Mouse (Mus musculus) embryonic facial prominence, embryonic 11.5 days (tissue): ENCODE results near the gene Slc47a2. TPM values are rescaled to one million over a fixed set of nuclear protein-coding genes. Genes with fewer than 3 reads are reported as not detected.

Experiments
- ATAC-seq: fragments of 200-750 bp; cut with Nextera tagmentation; replicated peaks from 2 replicates; pipeline ENCODE4 v1.8.0; 2017; ENCODE audit warnings: low read depth; ENCODE audit not compliant: insufficient number of reproducible peaks, low FRiP score, low TSS enrichment
- DNase-seq: peaks from one replicate; pipeline ENCODE4 v3.0.0-alpha.2; 2015; ENCODE audit warnings: low spot score
- H3K27ac ChIP-seq: fragments of 300-500 bp; sonication (generic); replicated peaks from 2 replicates; pipeline ENCODE4 v1.5.1; 2014; ENCODE audit warnings: mild to moderate bottlenecking, low read depth, low read length, control low read depth
- H3K27me3 ChIP-seq: fragments of 300-500 bp; sonication (generic); 2 replicates; pipeline ENCODE4 v1.6.1; 2014; ENCODE audit warnings: mild to moderate bottlenecking, low read length, moderate library complexity, mixed read lengths; ENCODE audit not compliant: control insufficient read depth, insufficient read depth
- H3K36me3 ChIP-seq: fragments of 300-500 bp; sonication (generic); replicated peaks from 2 replicates; pipeline ENCODE4 v1.6.1; 2014; ENCODE audit warnings: low read depth, mild to moderate bottlenecking, low read length, moderate library complexity, mixed read lengths; ENCODE audit not compliant: control insufficient read depth, insufficient read depth
- H3K4me1 ChIP-seq: fragments of 300-500 bp; sonication (generic); 2 replicates; pipeline ENCODE4 v1.6.1; 2014; ENCODE audit warnings: low read length, mixed read lengths; ENCODE audit not compliant: control insufficient read depth, insufficient read depth
- H3K4me2 ChIP-seq: fragments of 300-500 bp; sonication (generic); 2 replicates; pipeline ENCODE4 v1.6.1; 2014; ENCODE audit warnings: low read depth, mild to moderate bottlenecking, control low read depth, low read length, moderate library complexity
- H3K4me3 ChIP-seq: fragments of 300-500 bp; sonication (generic); 2 replicates; pipeline ENCODE4 v1.5.1; 2014; ENCODE audit warnings: low read depth, low read length, control low read depth
- H3K9ac ChIP-seq: fragments of 300-500 bp; sonication (generic); replicated peaks from 2 replicates; pipeline ENCODE4 v1.6.1; 2014; ENCODE audit warnings: mild to moderate bottlenecking, control low read depth, low read length
- H3K9me3 ChIP-seq: fragments of 300-500 bp; sonication (generic); replicated peaks from 2 replicates; pipeline ENCODE4 v1.6.1; 2016; ENCODE audit warnings: mild to moderate bottlenecking, low read length, inconsistent platforms, mixed read lengths; ENCODE audit not compliant: control insufficient read depth
- WGBS: fragments of 180-500 bp; shearing (Covaris S2); extraction: QIAGEN DNeasy Blood & Tissue Kit; methylation state at CpG from one replicate; pipeline ENCODE4 v1.1.7; 2014; 5-methylcytosine and 5-hydroxymethylcytosine counted together
- polyA plus RNA-seq: library from polyadenylated mRNA; unstranded; fragments of >200 nt; fragmentation: Nextera tagmentation; extraction: Ambion mirVana; gene quantifications from 2 replicates; pipeline ENCODE4 v1.2.1, GENCODE M21; 2014

Gene Slc47a2
- polyA plus RNA-seq, 1 experiment from 2014 or later: not detected

DNA sequence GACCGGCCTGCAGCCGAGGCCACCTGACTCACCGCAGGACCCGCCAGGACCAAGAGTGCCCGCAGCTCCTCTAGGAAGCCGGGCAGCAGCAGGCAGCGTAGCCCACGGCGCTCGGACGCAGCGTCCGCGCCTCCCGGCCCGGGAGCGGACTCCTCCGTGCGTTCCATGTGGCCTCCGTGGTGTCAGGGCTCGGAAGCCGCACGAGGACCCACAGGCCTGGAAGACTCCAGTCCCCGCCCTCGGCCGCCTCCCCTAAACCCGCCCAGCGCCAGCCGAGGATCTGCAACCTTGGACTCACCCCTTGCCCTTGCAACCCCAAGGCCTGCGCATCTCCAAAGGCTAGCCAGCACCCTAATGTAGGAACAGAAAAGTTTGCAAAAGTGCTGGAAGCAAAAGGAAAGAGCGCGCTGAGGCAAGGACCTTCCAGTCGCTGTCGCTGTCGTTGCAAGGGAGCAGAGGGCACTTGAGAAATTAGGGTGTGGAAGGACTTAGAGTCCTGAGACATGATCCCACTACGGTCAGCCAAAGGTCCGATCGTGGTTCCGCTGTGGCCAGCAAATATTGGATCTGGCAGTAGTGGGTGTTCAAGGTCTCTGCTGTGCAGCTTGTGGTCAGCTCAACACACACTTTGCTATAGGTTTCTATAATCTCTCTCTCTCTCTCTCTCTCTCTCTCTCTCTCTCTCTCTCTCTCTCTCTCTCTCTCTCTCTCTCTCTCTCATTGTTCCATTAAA lies 35.4 kb upstream of the Slc47a2 start, which contains the start of gene Slc47a1:
Gene Slc47a1, minus strand, starts transcription at position 465 of the 733 bp plus-strand sequence.
- H3K4me2 ChIP-seq: peak within 1 kb of the TSS; percentile 50
- H3K27ac ChIP-seq: no peak within 1 kb of the TSS
- H3K4me1 ChIP-seq: no peaks in the 10 kb centered on the region; the same call in 1 of the 2 replicates
- peaks cover 19% of the 10 kb centered on the region for H3K27me3 ChIP-seq
- no peaks in the 10 kb centered on the region for H3K9me3 ChIP-seq
- no peak within 1 kb of the TSS for H3K9ac ChIP-seq
- 19% methylated on average over 39 of the region's 39 CpGs for WGBS
- H3K36me3 ChIP-seq: no peaks in the 10 kb centered on the region
- H3K4me3 ChIP-seq: peak within 1 kb of the TSS; percentile 7; the same call in 1 of the 2 replicates
- ATAC-seq (no peak), DNase-seq (peak; percentile 35)

DNA sequence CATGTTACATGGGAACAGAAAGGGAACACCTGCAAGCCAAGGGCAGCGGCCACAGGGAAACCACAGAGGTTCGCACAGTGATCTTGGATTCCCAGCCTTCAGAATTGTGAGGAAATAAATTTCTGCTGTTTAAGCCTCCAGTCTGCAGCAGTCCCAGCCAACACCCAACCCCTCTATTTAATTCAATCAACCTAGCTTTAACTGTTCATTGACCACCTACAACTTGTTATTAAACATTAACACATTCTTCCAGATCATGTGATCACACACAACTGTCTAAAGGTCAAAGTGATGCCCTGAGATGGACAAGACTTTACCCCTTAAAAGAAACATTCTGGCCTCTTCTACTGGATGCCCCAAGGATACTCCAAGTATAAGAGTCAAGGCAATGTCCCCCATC lies 26.0 kb upstream of the Slc47a2 start:
- H3K9me3 ChIP-seq: no peaks in the 10 kb centered on the region
- DNase-seq: no peak
- 88% methylated on average over 2 of the region's 2 CpGs for WGBS

DNA sequence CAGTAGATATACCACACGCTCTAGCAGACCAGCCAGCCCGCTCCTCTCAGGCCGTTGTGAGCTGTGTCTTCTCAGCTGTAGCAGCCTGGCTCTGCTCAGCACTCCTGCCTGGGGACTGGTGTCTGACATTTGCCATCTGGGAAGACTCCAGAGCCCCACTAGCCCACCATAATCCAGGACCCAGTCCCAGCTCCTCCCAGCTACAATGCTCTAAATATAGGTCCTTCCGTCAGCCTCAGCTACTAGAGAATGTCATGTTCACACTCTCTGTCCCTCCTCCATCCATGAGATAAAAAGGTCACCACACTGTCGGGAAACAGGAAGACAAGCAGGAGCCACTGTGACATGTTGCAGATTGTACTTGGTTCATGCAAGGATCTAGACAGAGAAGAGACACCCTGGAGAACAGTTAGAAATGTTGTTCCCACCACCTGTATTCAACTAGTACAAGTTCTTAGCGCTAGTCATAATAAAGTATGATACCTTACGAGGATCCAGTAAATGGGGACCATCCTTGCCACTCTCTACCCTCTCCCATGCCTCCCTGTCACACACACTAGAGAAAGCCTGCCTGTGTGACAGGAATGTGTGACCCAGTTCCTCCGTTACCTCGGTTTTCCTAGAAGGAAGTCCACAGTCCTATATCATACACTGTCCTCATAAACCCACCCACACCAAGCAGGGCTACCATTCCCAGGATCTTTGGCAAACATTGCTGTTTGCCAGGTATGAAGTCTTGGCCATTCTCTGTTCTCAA lies 24.0 kb upstream of the Slc47a2 start:
- no peak overlapping the region for H3K4me2 ChIP-seq
- no peak for DNase-seq
- H3K27me3 ChIP-seq: no peaks in the 10 kb centered on the region
- H3K27ac ChIP-seq: no peak overlapping the region
- H3K36me3 ChIP-seq: no peaks in the 10 kb centered on the region
- H3K4me1 ChIP-seq: no peaks in the 10 kb centered on the region
- no peak overlapping the region for H3K4me3 ChIP-seq
- no peak for ATAC-seq
- 72% methylated on average over 9 of the region's 9 CpGs for WGBS
- H3K9ac ChIP-seq: no peak overlapping the region
- no peaks in the 10 kb centered on the region for H3K9me3 ChIP-seq

More for the DNA sequence above, 26.0 kb upstream of the Slc47a2 start:
- Histone ChIP-seq H3K27me3 (no peaks in the 10 kb centered on the region), H3K4me3 (no peak overlapping the region), H3K36me3 (no peaks in the 10 kb centered on the region), H3K9ac (no peak overlapping the region), H3K4me1 (no peaks in the 10 kb centered on the region), H3K4me2 (no peak overlapping the region), H3K27ac (no peak overlapping the region)
- ATAC-seq: no peak

DNA sequence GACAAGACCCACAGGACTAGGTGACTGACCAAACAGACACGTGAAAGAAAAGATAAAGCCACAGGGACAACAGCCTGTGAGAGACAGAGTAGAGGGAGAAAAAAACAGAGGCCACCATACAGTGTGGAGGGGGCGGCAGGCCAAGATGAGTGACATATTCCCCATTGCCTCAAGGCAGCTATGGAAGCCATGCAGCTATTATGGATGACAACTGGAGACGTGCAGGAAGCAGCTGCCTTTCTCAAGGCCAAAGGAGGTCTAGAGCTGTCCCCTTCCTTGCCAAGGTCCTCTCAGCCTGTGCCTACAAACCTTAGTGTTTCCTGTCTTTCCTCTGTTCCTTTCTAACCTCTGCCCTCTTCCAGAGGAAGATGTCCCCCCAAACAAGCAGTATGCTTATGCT lies 23.3 kb upstream of the Slc47a2 start:
- Histone ChIP-seq H3K4me2 (no peak overlapping the region), H3K36me3 (no peaks in the 10 kb centered on the region), H3K27ac (no peak overlapping the region), H3K4me1 (no peaks in the 10 kb centered on the region), H3K9ac (no peak overlapping the region), H3K27me3 (no peaks in the 10 kb centered on the region), H3K4me3 (no peak overlapping the region), H3K9me3 (no peaks in the 10 kb centered on the region)
- WGBS: 58% methylated on average over 3 of the region's 3 CpGs
- DNase-seq: no peak
- no peak for ATAC-seq

DNA sequence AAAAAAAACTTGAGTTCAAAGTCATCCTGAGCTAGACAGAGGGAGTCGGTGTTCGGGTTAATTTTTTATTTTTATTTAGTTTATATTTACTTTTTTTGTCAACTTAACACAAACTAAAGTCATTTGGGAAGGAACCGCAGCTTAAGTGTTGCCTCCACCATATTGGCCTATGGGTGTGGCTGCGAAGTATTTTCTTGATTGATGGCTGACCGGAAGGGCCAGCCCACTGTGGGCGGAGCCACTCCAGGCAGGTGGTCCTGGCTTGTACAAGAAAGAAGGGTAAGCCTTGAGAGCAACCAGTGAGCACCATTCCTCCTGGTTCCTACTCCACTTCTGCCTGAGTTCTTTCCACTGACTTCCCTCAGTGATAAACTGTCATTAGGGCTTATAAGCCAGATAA lies 21.4 kb upstream of the Slc47a2 start:
- no peak for DNase-seq

DNA sequence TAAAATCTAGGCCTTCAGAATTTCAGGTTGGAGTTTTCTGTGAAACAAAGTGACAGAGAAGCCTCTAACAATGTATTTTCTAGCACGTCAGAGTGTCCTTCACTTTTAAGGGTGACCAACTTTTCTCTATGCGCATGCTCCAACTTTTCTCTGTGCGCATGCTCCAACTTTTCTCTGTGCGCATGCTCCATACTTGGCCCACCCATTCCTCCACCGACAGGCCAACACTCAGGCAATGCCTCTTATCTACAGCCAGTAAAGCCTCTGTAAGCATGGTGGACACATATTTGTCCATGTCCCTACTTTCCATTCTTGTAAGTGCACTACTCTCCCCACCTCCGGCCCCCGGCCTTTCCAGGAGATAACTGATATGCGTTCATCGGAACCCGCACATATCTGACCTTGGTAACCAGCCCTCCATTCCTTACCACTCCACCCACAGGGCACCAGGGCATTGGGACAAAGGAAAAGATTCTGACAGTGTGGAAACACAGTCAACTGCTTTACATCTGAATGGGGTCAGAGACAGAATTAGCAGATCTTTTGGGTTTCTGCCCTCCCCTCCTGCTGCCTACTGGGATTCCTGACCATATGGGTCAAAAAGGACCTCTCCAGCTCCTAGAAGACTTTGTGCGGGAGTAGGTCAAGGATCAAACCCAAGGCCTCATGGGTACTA lies 19.0 kb upstream of the Slc47a2 start:
- no peak for DNase-seq
- H3K4me1 ChIP-seq: no peaks in the 10 kb centered on the region
- no peaks in the 10 kb centered on the region for H3K36me3 ChIP-seq
- 92% methylated on average over 11 of the region's 11 CpGs for WGBS
- no peak overlapping the region for H3K4me2 ChIP-seq
- H3K4me3 ChIP-seq: no peak overlapping the region
- no peaks in the 10 kb centered on the region for H3K9me3 ChIP-seq
- no peaks in the 10 kb centered on the region for H3K27me3 ChIP-seq
- no peak overlapping the region for H3K27ac ChIP-seq
- no peak for ATAC-seq
- H3K9ac ChIP-seq: no peak overlapping the region

More for the DNA sequence above, 21.4 kb upstream of the Slc47a2 start:
- Histone ChIP-seq H3K9ac (no peak overlapping the region), H3K27ac (no peak overlapping the region), H3K4me3 (no peak overlapping the region), H3K4me1 (no peaks in the 10 kb centered on the region), H3K9me3 (no peaks in the 10 kb centered on the region), H3K27me3 (no peaks in the 10 kb centered on the region), H3K36me3 (no peaks in the 10 kb centered on the region), H3K4me2 (no peak overlapping the region)
- WGBS: 80% methylated on average over 6 of the region's 6 CpGs
- no peak for ATAC-seq

DNA sequence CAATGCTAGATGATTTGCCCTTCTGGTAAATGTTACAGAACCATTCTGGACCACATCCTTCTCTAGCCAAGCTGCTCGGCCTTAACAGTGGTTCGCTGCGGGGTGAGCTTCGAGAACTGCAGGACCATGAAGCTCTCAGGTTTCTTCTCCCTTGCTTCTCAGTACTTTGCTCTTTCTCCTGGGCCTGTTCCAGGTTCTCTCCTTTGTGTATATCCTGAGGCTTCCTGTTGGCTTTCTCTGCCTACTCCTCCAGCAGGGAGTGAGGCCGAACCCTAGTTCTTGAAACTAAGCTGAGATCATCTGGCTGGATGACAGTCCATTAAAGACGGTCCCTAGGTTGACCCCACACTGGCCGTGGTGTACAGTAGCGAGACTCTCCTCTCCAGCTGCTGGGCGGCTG lies 13.9 kb upstream of the Slc47a2 start:
- WGBS: 88% methylated on average over 9 of the region's 9 CpGs

More for the DNA sequence above, 13.9 kb upstream of the Slc47a2 start:
- Histone ChIP-seq H3K36me3 (no peaks in the 10 kb centered on the region), H3K4me1 (no peaks in the 10 kb centered on the region), H3K27ac (no peak overlapping the region), H3K4me3 (no peak overlapping the region), H3K4me2 (no peak overlapping the region), H3K9me3 (no peaks in the 10 kb centered on the region), H3K27me3 (no peaks in the 10 kb centered on the region), H3K9ac (no peak overlapping the region)
- DNase-seq (no peak), ATAC-seq (no peak)
